Mouse (Mus musculus): ENCODE measurements around the gene Rbms3.

DNA sequence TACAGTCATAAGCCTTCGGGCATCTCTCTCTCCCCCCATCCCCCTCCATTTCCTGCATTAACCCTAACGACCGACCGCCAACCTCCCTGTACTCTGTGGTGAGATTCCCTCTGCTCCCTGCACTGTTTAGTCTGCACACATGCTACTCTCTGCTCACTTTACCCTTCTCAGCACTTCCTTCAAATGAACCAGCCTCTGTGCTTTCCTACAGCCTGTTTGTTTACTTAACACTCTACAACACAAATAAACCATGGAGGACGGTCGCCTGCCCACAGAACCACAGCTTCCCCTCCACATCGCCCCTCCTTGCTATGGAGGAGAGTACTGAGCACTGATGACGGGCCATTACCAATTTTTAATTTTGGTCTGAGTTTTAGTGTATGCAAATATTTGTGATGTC, 552.9 kb downstream of the Rbms3 start:
- TF ChIP-seq CTCF (IDR thresholded peaks at IDR 0.05): no peak
- no peak for TF ChIP-seq POLR2A (IDR thresholded peaks at IDR 0.05; ENCODE audit: insufficient read depth, low read depth, low read length)
- no peak for TF ChIP-seq EP300 (IDR thresholded peaks at IDR 0.05; ENCODE audit: insufficient read depth, low read depth, low read length)
